Mouse (Mus musculus): ENCODE measurements at regions not wholly inside any gene's neighbourhood (a gene's known extent, or its start where the extent isn't known, plus 50 kb on each side); places are given as distances from the start of the nearest gene placed in this dataset.

DNA sequence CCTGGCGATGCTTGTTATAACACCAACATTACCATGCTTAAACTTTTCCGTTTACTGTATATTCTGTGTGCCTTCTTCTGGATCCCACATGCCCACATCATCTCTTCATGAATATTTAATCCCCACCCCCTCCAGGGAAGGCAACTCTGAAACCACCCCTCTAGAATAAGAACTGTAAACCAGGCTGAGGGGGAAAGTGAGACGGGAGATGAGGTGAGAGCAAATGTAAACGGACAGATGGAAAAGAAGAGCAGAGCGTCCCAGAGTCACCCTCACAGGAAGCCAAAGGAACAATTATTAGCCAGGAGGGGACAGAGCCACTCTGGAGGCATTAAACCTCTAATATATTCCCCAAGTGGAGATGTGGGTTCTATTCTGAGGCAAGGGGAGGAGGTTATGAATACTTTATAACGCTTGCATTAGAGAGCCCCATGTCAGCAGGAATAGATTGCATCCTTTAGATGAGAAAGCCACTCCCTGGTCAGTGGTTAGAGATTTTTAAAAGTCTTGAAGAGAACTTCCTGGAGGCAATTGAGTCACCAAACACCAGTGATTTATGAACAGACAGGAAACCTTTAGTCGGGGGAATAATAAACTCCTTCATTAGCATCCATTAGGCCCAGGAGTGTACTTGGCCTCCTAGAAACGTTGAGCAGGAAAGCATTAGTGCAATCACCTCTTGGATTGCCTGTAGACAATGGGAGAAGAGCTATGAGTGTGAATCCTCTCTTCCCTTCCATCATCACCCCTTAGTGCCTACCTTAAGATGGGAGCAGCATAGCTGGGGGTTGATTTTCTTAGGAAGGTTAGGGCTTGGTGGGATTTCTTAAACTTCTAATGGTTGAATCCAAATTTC, 220.1 kb downstream of the Elavl2 start:
- DNase-seq (ENCODE audit: low read depth) = no peak

DNA sequence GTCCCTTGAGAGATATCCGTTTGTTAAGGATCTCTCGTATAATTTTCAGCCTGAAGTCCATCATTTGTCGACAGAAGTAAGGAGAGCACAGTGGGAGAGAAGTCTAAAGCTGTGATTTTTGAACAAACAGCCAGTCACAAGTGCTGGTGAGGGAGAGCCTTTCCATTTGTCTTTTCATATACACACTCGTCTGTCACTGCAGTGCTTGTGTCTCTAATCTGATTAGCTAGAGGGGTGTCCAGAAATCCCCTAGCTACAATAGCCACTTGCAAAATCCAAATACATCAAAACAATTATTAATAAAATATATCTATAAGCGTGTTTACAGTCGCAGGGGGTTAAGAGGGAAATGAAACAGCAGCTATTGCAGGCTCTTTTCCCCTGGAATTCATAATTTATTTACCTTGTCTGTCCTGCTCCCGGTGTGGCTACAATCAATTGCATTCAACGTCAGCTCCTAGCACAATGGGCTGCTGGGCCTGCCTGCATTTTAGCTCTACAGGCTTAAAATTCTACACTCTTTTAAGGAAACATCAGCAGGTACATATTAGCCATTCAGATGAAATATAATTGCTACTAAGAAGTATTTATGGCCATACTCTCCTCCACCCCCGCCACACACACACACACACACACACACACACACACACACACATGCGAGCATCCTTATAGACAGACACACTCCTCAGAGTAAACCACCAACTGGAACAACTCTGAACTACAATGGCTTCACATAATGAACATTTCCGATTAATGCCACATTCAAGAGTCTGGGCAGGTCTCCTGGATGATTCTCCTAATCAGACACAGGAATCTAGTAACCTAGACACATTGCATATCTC, 236.1 kb downstream of the Elavl2 start:
- DNase-seq (ENCODE audit: low read depth) = no peak

DNA sequence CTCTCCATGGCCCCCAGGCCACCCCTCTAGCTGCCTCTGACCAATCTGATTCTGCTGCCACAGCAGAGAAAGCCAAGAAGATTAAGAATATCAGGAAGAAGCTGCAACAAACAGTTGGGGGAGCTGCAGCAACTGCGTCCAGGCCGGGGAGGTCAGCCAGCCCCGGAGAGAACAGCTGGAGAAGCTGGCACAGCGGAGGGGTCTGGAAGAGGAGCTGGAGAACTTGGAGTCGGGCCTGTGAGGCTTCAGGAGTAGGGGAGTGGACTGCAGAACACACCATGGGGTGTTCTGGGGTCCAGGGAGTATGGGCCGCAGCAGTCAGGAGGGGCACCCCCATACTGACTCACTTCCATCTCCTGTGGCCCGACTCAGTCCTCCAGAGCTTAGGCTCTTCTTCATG, 243.5 kb downstream of the Elavl2 start:
- DNase-seq (ENCODE audit: low read depth) = no peak

DNA sequence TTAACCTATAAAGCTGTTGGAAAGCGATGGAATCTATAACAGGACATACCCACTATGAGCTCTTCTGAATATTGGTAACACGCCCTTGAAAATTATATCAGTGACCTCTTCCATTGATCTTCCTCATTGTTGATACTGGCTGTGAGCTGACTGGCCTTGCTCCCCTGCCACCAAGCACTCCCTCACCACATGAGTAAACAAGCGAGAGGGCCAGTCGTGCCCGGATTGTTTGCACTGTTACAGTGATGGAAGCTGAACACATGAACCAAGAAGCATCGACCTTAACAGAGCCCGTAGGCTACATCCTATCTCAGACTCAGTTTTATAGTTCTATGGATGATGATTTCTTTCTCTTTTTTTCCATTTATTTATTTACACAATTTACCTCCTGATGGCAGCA, 255.9 kb downstream of the Elavl2 start:
- DNase-seq (ENCODE audit: low read depth) = no peak

DNA sequence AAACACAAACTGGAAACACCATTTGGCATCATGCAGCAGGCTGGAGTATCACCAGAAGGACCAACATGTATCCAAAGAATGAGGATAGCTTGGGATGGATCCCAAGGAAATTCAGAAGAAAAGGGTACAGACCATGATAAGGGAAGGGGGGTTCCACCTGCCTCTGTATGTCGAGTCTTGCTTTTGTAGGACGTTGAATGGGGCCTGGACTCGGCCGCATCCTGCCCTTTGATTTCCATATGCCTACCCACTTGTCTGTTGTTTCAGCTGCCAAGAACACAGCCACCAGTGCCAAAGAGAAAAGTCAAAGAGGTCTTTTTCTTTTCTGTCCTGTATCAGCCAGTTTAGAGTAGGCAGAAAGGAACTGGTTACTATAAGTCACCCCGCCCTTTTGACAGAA, 256.7 kb downstream of the Elavl2 start:
- no peak for DNase-seq (ENCODE audit: low read depth)

DNA sequence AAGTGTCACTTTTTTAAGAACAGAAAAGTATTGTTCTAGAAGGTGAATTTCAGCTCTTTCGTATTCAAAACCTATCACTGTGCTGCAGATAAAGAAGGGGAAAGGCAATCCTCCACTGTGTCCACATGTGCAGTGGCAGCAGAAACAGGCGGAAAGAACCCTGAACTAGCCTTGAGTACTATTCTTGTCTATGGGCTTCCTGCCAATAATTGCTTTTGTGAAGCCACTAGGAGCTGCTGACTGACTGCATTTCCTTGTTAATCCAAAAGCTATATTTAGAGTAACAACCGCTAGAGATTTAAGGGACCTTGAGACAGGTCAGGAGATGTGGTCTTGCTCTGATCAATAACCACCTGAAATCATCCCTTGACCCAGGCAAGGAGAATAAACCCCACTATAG, 265.3 kb downstream of the Elavl2 start:
- peak; percentile 9 for DNase-seq (ENCODE audit: low read depth)

DNA sequence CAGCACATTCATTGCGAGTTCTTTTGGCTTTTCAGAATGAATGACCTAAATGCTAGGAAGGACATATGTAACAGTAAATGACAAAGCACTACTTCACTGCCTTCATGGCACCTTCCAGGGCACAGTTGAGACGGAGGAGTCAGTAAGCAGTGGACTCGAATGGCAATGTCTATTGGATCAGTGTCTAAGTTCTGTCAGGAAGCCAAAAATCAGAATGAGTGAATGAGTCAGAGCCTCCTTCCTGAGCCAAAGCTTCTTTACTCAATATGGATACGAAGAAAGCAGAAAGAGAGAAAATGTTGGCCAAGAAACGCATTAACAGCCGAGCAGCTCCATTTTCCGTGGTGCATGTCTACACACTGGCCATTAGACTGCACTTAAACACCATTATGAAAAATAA, 268.3 kb downstream of the Elavl2 start:
- DNase-seq (ENCODE audit: low read depth) = peak; percentile 52

DNA sequence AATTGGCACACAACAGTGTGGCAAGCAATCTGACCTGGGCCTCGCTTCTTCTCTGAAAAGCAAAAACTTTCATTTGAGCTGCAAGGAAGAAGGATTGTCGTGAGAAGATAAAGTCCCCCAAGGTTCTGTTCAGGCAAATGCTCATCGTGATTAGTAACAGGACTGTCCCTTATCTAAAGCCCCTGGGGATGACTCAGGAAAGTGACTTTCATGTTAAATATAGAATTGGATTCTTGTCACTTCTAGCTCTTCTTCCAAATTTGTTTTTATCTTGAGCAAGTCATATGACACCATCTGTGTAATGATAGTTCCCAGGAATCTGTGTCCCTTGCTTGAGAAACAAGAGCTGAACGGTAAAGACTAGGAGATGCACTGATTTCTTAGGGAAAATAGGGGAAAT, 280.3 kb downstream of the Elavl2 start:
- DNase-seq (ENCODE audit: low read depth) = no peak

DNA sequence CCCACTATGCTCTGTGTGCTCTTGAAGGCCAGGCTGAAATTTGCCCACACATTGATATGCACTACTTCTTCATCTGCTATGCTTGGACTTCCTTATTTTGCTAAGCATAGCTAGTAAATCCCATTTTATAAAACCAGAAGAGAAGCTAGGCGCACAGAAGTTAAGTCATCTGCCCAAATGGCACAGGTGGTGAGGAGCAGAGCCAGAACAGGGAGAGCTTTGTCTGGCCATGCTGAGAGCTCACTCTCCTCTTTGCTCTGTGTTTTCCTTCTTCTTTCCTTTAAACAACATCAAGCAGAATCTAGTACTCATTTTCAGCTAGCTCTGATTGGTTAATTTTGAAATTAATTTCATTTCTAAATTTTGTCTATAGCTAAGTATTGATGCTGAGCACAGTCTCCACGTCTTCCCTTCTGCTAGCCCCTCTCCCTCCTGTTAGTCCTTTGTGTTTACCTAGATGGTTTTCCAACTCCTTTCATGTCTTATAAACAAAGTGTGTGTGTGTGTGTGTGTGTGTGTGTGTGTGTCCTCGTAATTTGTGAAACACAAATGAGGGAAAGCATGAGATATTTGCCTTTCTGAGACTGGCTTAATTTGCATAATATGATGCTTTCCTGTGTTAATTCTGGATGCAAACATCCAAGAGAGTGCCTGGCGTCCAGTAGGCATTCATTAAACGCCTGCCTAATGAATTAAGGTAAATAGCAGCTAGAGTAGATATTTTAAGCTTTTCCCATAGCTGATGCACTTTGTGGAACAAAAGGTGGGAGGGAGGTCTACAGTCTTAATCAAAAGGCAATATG, 283.6 kb downstream of the Elavl2 start:
- DNase-seq (ENCODE audit: low read depth) = no peak

DNA sequence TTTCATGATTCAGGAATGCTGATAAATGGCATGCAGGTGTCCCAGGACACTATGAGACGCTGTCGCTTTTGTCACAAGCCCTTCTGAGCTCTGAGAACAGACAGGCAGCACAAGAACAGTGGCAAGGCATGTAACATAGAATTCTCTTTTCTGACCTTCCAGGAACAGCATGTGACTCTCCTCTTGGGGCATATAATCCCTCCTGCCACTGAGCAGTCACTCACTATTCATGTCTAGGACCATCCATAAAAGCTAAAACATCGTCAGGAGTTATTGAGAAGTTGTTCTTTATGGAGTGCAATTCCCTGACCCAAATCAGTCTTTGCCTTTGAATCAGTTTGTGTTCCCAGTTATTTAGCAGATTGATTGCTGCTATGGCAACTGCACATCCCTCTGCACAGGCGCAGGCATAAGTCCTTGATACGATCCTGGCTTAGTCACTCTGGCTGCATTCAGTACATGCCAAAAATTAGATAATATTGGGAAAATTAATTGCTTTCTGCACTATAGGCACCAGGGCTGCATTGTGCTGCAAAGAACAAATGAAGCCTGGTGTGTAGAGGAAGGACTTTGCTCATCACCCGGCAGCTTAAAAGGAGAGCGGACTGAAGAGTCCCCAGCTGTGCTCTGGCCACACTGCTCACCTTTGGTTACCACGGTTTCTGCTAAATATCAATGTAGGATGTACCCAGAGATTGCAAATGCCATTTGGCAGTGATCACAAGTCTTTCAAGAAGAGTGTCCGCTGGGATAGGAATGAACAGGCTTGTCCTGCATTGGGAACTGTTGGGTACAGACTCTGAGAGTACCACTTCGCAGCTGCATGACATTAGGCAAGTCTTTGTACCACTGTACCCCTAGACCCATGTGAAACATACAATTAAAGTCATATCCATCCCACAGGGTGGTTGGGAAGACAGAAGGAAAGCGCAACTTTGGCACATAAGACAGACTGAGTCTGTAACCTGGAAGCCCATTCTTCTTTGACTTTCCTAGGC, 288.6 kb downstream of the Elavl2 start:
- no peak for DNase-seq (ENCODE audit: low read depth)

DNA sequence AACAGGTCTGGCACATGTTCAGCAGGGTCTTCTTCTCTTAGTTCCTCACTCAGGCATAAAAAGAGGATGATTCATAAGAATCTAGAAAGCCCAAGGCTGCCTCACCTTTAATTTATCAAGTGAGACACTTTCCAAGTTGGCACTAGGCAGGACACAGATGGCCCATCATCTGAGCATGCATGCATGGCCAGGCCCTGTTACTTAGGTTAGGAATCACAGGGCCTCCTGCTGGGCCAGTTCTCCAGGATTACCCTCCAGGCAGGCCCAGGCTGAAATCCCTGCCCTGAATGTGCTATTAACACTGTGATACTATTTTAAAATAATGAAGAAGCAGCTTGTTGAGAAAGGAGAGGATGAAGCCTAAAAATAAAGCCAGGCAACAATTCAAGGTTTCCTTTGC, 304.5 kb downstream of the Elavl2 start:
- no peak for DNase-seq (ENCODE audit: low read depth)

DNA sequence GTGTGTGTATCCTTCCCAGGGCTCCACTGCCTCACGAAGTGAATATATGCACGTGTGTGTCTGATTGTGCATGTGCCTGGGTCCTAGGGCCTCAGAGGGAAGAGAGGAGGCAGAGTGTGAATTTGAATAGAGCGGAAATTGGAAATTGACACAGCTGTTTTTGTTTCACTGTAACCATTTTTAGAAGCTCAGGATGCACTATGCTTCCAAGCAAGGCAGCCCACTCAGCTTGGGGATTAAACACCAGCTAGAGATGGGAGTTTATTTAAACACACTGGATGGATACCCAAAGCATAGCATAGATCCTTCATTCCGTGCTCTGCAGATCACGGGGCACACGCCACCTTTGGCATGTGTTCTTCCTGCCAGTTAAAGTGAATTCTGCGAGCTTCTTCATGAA, 306.2 kb downstream of the Elavl2 start:
- DNase-seq (ENCODE audit: low read depth) = no peak

DNA sequence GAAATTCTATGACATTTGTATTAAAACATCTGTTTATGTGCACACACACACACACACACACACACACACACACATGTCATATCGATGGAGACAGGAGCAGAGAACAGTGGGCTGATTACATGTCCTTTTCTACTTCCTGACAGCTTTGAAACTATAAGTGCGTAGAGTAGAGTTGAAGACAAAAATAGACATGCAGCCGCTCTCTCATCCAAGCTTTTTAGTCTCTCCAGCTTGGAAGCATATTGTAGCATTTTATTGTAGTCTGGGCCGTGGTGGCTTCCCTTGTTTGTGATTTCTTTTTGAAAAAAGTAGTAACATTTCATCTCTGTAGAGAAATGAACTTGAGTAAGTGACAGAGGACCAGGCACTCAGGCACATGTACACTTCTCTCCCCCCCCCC, 306.7 kb downstream of the Elavl2 start:
- no peak for DNase-seq (ENCODE audit: low read depth)

DNA sequence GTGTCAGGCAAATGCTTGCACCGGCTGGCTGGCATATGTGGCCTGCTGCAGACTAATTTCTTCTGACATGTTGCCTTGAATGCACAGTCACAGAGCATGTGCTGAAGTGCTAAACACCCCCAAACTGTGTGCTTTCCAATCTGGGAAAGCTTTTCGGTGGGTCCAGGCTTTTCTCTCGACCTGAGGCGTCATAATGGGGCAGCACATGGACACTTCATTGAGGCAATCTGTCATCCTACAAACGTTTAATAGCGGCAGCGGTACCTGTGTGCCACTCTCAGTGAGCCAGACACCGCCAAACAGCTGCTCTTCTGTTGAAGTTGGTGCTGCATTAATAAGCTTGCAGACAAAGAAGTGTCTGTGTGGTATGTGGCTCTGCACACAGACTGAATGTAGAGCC, 308.3 kb downstream of the Elavl2 start:
- no peak for DNase-seq (ENCODE audit: low read depth)

DNA sequence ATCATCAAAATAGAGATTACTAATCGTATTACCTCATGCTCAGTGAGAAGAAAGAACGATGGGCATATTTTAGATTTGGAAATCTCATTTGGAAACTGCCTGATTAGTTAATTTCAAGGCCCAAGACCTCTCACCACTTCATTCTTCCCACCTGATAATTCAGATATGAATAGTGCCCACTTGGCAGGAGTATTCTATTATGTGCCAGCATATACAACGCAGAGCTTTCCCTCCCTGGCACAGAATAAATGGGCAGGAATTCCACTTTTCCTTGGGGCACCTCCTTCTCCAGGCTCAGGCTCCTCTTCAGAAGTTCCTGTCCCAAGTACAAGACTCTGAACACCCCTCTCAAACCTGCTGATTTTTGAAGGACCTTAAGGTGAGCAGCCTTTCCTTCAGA, 308.7 kb downstream of the Elavl2 start:
- no peak for DNase-seq (ENCODE audit: low read depth)

DNA sequence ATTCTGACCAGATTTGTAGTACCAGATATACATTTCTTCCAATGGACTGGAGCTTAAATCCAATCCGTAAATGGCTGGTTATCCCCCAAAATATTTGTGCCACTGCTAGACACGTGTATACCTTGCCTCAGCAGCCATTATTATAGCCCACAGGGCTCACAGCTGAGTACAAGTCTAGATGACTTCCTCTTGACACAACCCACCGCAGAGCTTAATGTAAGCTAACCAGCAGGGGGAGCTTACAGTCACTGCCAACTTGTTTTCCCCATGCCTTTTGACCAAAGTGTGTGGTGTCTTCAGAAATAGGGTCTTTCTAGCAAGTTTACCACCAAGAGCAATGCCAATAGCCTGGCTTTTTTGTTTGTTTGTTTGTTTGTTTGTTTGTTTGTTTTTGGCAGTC, 316.6 kb downstream of the Elavl2 start:
- peak; percentile 35 for DNase-seq (ENCODE audit: low read depth)

DNA sequence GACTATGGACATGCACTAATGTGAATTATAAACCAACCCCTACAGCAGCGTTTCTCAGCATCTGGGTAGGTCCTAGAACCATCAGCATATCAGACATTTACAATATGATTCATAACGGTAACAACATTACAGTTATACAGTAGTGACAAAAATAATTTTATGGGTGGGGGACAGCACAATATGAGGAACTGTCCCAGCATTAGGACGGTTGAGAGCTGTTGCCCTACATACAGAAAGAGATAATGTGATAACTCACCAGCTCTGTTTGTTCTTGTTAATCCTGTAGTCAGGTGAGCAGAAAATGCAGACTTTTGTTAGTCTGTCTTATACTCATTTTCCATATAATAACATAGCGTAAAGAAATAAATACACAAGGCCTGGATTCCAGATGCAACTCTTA, 319.1 kb downstream of the Elavl2 start:
- no peak for DNase-seq (ENCODE audit: low read depth)

DNA sequence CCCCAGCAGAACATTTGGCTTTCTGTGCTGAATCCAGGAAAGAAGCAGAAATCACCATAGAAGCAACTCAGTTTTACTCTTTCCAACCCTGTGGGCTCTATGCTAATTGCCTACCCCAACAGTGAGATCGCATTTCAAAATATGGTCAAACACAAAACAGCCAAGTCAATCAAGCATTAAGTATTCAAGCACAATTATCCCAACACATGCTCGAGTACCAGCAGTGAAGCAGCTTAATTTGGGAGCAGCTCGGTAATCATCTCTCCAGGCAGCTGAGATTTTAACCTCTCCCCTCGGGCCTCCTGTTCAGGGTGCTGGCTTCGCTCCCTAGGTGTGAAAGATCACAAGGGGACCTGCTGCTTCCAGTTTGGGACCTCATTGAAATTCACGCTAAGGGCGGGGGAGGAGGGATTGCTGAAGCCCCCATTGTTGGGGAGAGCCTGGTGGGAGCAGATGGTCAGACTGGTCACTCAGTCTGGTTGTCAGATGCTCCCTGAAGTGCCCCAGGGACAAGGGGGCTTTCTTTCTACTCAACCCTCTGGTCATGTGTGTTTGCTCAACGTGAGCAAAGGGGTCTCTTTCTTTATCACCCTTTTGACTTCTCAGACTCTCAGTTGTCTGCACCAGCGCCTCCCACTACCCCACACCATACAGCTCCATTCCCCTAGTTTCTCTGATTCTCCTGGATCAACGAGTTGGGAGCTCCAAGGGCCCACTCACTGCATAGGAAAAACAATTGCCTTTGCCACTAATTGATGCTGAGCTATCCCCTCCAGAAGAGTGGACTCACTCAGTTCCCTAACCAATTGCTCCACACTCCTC, 319.8 kb downstream of the Elavl2 start:
- DNase-seq (ENCODE audit: low read depth) = no peak

DNA sequence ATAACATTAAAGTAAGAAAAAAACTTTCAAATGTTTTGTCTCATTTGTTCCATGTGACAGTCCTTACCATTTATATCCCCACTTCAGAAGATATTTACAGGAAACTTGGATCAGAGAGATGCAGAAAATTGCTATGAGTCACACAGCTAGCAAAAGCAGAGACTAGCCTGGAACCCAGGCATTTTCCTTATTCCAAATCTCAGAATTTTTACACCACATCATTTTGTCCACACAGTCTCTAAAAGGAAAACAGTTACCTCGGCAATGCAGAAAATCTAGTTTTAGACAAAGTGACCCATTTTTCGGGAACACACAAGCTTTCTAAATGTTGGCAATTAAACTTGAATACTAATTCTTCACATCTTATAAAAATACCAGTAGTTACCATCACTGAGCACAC, 329.3 kb downstream of the Elavl2 start:
- DNase-seq (ENCODE audit: low read depth) = no peak

DNA sequence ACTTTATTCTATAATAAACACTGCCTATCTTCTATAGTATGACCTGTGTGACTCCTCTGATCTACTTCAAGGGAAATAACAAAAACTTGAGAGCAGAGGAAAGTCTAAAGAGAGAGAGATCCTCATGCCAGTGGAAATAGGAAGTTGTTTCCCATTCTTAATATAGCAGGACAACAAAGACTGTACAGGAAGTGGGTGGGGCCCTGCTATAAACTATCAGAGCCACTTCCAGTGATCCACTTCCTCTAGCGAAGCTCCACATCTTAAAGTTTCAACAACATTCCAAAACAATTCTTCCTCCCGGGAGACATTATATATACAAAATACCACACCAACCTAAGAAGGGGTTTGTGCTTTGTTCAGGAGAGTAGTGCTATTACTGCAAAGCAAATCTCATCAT, 339.7 kb downstream of the Elavl2 start:
- no peak for DNase-seq (ENCODE audit: low read depth)
